Mouse (Mus musculus): ENCODE measurements around the gene Scgb2b7.
"Not testable (repeated sequence)": the region's sequence is repeated elsewhere in the genome, so short reads cannot be mapped to it uniquely, and the experiment has no call there.

Gene Scgb2b7

GRCm38 (mm10) chr7:31705657-31706056 is at the start of gene Scgb2b7:
Gene Scgb2b7, minus strand, starts transcription at chr7:31705757.
- not testable (repeated sequence) for DNase-seq

GRCm38 (mm10) chr7:31712365-31712764 is 6.8 kb upstream of the Scgb2b7 start, which contains the start of gene Scgb1b7:
Gene Scgb1b7, plus strand, starts transcription at chr7:31712665.
- DNase-seq, result not testable (repeated sequence)
